Mouse (Mus musculus): Measurements from ENCODE around the gene Spats2l. TPM values are rescaled to one million over a fixed set of nuclear protein-coding genes. Genes with fewer than 3 reads are reported as not detected.

The Spats2l gene
- polyA plus RNA-seq, 1 experiment = 7.4 TPM

- Histone ChIP-seq H3K4me1 (ENCODE audit: control insufficient read depth, insufficient read depth, low read length) (no peaks in the 10 kb centered on the region), H3K4me3 (replicated peaks; ENCODE audit: extremely low read depth, low read depth, low read length) (no peak overlapping the region)
- no peak for TF ChIP-seq POLR2A (IDR thresholded peaks at IDR 0.05; ENCODE audit: borderline replicate concordance, extremely low read depth, low read depth, low read length)
- no peak for TF ChIP-seq CTCF (IDR thresholded peaks at IDR 0.05; ENCODE audit: insufficient read depth, low read length)
- DNase-seq = no peak
- WGBS = 28% methylated on average over 4 of the region's 4 CpGs
These were observed 36.3 kb downstream of the Spats2l start for GRCm38 (mm10) chr1:57810221-57810620.

GRCm38 (mm10) chr1:57817103-57817502 lies 43.1 kb downstream of the Spats2l start:
- WGBS = 36% methylated on average over 2 of the region's 2 CpGs
- Histone ChIP-seq H3K4me1 (ENCODE audit: control insufficient read depth, insufficient read depth, low read length) (no peaks in the 10 kb centered on the region), H3K4me3 (replicated peaks; ENCODE audit: extremely low read depth, low read depth, low read length) (no peak overlapping the region)
- TF ChIP-seq POLR2A (IDR thresholded peaks at IDR 0.05; ENCODE audit: borderline replicate concordance, extremely low read depth, low read depth, low read length) = no peak
- TF ChIP-seq CTCF (IDR thresholded peaks at IDR 0.05; ENCODE audit: insufficient read depth, low read length) = no peak
- no peak for DNase-seq

GRCm38 (mm10) chr1:57820428-57820997 lies 46.6 kb downstream of the Spats2l start:
- WGBS = 56% methylated on average over 6 of the region's 6 CpGs
- no peak for DNase-seq
- TF ChIP-seq POLR2A (IDR thresholded peaks at IDR 0.05; ENCODE audit: borderline replicate concordance, extremely low read depth, low read depth, low read length) (no peak), CTCF (IDR thresholded peaks at IDR 0.05; ENCODE audit: insufficient read depth, low read length) (no peak)
- Histone ChIP-seq H3K4me1 (ENCODE audit: control insufficient read depth, insufficient read depth, low read length) (no peaks in the 10 kb centered on the region), H3K4me3 (replicated peaks; ENCODE audit: extremely low read depth, low read depth, low read length) (no peak overlapping the region)

- WGBS = 87% methylated on average over 17 of the region's 17 CpGs
- Histone ChIP-seq H3K4me3 (replicated peaks; ENCODE audit: extremely low read depth, low read depth, low read length) (no peak overlapping the region), H3K4me1 (ENCODE audit: control insufficient read depth, insufficient read depth, low read length) (no peaks in the 10 kb centered on the region)
- TF ChIP-seq CTCF (IDR thresholded peaks at IDR 0.05; ENCODE audit: insufficient read depth, low read length) = no peak
- no peak for TF ChIP-seq POLR2A (IDR thresholded peaks at IDR 0.05; ENCODE audit: borderline replicate concordance, extremely low read depth, low read depth, low read length)
- DNase-seq = no peak
These were observed 51.2 kb downstream of the Spats2l start for GRCm38 (mm10) chr1:57824966-57825759.

- Histone ChIP-seq H3K4me1 (ENCODE audit: control insufficient read depth, insufficient read depth, low read length) (no peaks in the 10 kb centered on the region), H3K4me3 (replicated peaks; ENCODE audit: extremely low read depth, low read depth, low read length) (no peak overlapping the region)
- WGBS = 84% methylated on average over 9 of the region's 9 CpGs
- DNase-seq = no peak
- no peak for TF ChIP-seq CTCF (IDR thresholded peaks at IDR 0.05; ENCODE audit: insufficient read depth, low read length)
- no peak for TF ChIP-seq POLR2A (IDR thresholded peaks at IDR 0.05; ENCODE audit: borderline replicate concordance, extremely low read depth, low read depth, low read length)
These were observed 52.3 kb downstream of the Spats2l start for GRCm38 (mm10) chr1:57826245-57826644.

- Histone ChIP-seq H3K4me3 (replicated peaks; ENCODE audit: extremely low read depth, low read depth, low read length) (no peak overlapping the region), H3K4me1 (ENCODE audit: control insufficient read depth, insufficient read depth, low read length) (no peaks in the 10 kb centered on the region)
- TF ChIP-seq CTCF (IDR thresholded peaks at IDR 0.05; ENCODE audit: insufficient read depth, low read length) = no peak
- TF ChIP-seq POLR2A (IDR thresholded peaks at IDR 0.05; ENCODE audit: borderline replicate concordance, extremely low read depth, low read depth, low read length) = no peak
- 74% methylated on average over 2 of the region's 2 CpGs for WGBS
- no peak for DNase-seq
These were observed 59.2 kb downstream of the Spats2l start for GRCm38 (mm10) chr1:57833145-57833544.

GRCm38 (mm10) chr1:57835128-57835527 lies 61.2 kb downstream of the Spats2l start:
- TF ChIP-seq POLR2A (IDR thresholded peaks at IDR 0.05; ENCODE audit: borderline replicate concordance, extremely low read depth, low read depth, low read length) = no peak
- TF ChIP-seq CTCF (IDR thresholded peaks at IDR 0.05; ENCODE audit: insufficient read depth, low read length) = no peak
- 53% methylated on average over 7 of the region's 7 CpGs for WGBS

GRCm38 (mm10) chr1:57836686-57837317 lies 62.8 kb downstream of the Spats2l start:
- Histone ChIP-seq H3K4me1 (ENCODE audit: control insufficient read depth, insufficient read depth, low read length) (no peaks in the 10 kb centered on the region), H3K4me3 (replicated peaks; ENCODE audit: extremely low read depth, low read depth, low read length) (no peak overlapping the region)
- WGBS = 48% methylated on average over 5 of the region's 5 CpGs
- DNase-seq = no peak
- TF ChIP-seq POLR2A (IDR thresholded peaks at IDR 0.05; ENCODE audit: borderline replicate concordance, extremely low read depth, low read depth, low read length) (no peak), CTCF (IDR thresholded peaks at IDR 0.05; ENCODE audit: insufficient read depth, low read length) (no peak)

More at GRCm38 (mm10) chr1:57835128-57835527, 61.2 kb downstream of the Spats2l start:
- no peak for DNase-seq
- Histone ChIP-seq H3K4me3 (replicated peaks; ENCODE audit: extremely low read depth, low read depth, low read length) (no peak overlapping the region), H3K4me1 (ENCODE audit: control insufficient read depth, insufficient read depth, low read length) (no peaks in the 10 kb centered on the region)

GRCm38 (mm10) chr1:57839863-57840262 lies 65.9 kb downstream of the Spats2l start:
- TF ChIP-seq POLR2A (IDR thresholded peaks at IDR 0.05; ENCODE audit: borderline replicate concordance, extremely low read depth, low read depth, low read length) (no peak), CTCF (IDR thresholded peaks at IDR 0.05; ENCODE audit: insufficient read depth, low read length) (no peak)

More at GRCm38 (mm10) chr1:57839863-57840262, 65.9 kb downstream of the Spats2l start:
- no peak for DNase-seq
- Histone ChIP-seq H3K4me1 (ENCODE audit: control insufficient read depth, insufficient read depth, low read length) (no peaks in the 10 kb centered on the region), H3K4me3 (replicated peaks; ENCODE audit: extremely low read depth, low read depth, low read length) (no peak overlapping the region)
- 74% methylated on average over 6 of the region's 6 CpGs for WGBS

Measured in lung, adult 2 months (tissue).